Mouse (Mus musculus) CH12.LX (cell line): ENCODE measurements around the gene Ankmy2.
A peak's percentile ranks its signal among the peaks of the same experiment; 100 is the strongest.

ENCODE experiments used
- BHLHE40 ChIP-seq: IDR thresholded peaks from 2 replicates; pipeline ENCODE4 v1.6.1; 2011; ENCODE audit warnings: mild to moderate bottlenecking, low read depth, low read length, improper control_type of control experiment
- CTCF ChIP-seq, 2 experiments: IDR thresholded peaks in 1 of 2; conservative IDR thresholded peaks in 1 of 2; 2 replicates each; pipeline ENCODE4 v1.5.1; 2011 to 2012; ENCODE audit warnings: low read depth in 2 of 2, low read length in 2 of 2, improper control_type of control experiment in 1 of 2, inconsistent platforms in 1 of 2, mild to moderate bottlenecking in 1 of 2, moderate library complexity in 1 of 2
- ETS1 ChIP-seq: conservative IDR thresholded peaks from 2 replicates; pipeline ENCODE4 v1.6.1; 2012; ENCODE audit warnings: low read depth, mild to moderate bottlenecking, inconsistent platforms, low read length, improper control_type of control experiment, moderate library complexity
- GABPA ChIP-seq: IDR thresholded peaks from 2 replicates; pipeline ENCODE4 v1.6.1; 2012; ENCODE audit warnings: low read depth, low read length, improper control_type of control experiment, inconsistent platforms; ENCODE audit not compliant: insufficient replicate concordance
- MAFK ChIP-seq: IDR thresholded peaks from 2 replicates; pipeline ENCODE4 v1.6.1; 2011; ENCODE audit warnings: low read length, improper control_type of control experiment; ENCODE audit not compliant: insufficient replicate concordance
- MAX ChIP-seq: IDR thresholded peaks from 2 replicates; pipeline ENCODE4 v1.6.1; 2011; ENCODE audit warnings: low read length, improper control_type of control experiment
- NELFE ChIP-seq: IDR thresholded peaks from 2 replicates; pipeline ENCODE4 v1.6.1; 2011; ENCODE audit warnings: low read depth, low read length, improper control_type of control experiment
- RCOR1 ChIP-seq: conservative IDR thresholded peaks from 2 replicates; pipeline ENCODE4 v1.6.1; 2012; ENCODE audit warnings: low read depth, mild to moderate bottlenecking, inconsistent platforms, low read length, improper control_type of control experiment
- TCF12 ChIP-seq: IDR thresholded peaks from 2 replicates; pipeline ENCODE4 v1.6.1; 2014; ENCODE audit warnings: low read depth, mild to moderate bottlenecking, inconsistent platforms, low read length, improper control_type of control experiment
- UBTF ChIP-seq: IDR thresholded peaks from 2 replicates; pipeline ENCODE4 v1.6.1; 2012; ENCODE audit warnings: low read depth, mild to moderate bottlenecking, inconsistent platforms, low read length, improper control_type of control experiment, moderate library complexity

GRCm38 (mm10) chr12:36156637-36157303, at the start of gene Ankmy2:
- TF ChIP-seq ETS1 (no peak), CTCF (conservative IDR thresholded peaks at IDR 0.05 in 1 of 2, IDR thresholded peaks at IDR 0.05 in 1 of 2; ENCODE audit: low read depth in 2 of 2, low read length in 2 of 2) (no peak), BHLHE40 (peak; percentile 73), NELFE (peak; percentile 91), MAX (peak; percentile 42; the same call in 1 of the 2 replicates), GABPA (no peak), MAFK (no peak), RCOR1 (no peak), UBTF (0 out of 2 replicates have a peak, but pooled peaks have one; percentile 58), TCF12 (peak; percentile 92)
